Mouse (Mus musculus) left cerebral cortex, adult 6 months (tissue): ENCODE data around the gene Ggt5. TPM values are rescaled to one million over a fixed set of nuclear protein-coding genes. Genes with fewer than 3 reads are reported as not detected.

ENCODE experiments used
- long read RNA-seq, 2 experiments: library from polyadenylated mRNA; unstranded; transcript quantifications; one replicate each; pipeline ENCODE4 v2.0.0; 2019 to 2020
- polyA plus RNA-seq: library from polyadenylated mRNA; unstranded; fragments of <200 nt; fragmentation: Nextera tagmentation; gene quantifications from 2 replicates; pipeline ENCODE4 v1.2.3, GENCODE M21; 2021

Gene Ggt5
- 0.75 and 1.3 TPM in 2 replicates for polyA plus RNA-seq
- long read RNA-seq, experiment 1, full-length matches to known transcripts: 3 of 6 reads
- long read RNA-seq, experiment 1, partial matches to known transcripts: 1 of 6 reads
- long read RNA-seq, experiment 1, other reads (novel, unspliced or antisense): 2 of 6 reads
- long read RNA-seq, experiment 2, partial matches to known transcripts: 0 of 1 reads
- long read RNA-seq, experiment 2, other reads (novel, unspliced or antisense): 1 of 1 reads

GRCm38 (mm10) chr10:75589129-75589528 lies at the start of gene Ggt5:
Gene Ggt5, plus strand, starts transcription at chr10:75589340.

DNA sequence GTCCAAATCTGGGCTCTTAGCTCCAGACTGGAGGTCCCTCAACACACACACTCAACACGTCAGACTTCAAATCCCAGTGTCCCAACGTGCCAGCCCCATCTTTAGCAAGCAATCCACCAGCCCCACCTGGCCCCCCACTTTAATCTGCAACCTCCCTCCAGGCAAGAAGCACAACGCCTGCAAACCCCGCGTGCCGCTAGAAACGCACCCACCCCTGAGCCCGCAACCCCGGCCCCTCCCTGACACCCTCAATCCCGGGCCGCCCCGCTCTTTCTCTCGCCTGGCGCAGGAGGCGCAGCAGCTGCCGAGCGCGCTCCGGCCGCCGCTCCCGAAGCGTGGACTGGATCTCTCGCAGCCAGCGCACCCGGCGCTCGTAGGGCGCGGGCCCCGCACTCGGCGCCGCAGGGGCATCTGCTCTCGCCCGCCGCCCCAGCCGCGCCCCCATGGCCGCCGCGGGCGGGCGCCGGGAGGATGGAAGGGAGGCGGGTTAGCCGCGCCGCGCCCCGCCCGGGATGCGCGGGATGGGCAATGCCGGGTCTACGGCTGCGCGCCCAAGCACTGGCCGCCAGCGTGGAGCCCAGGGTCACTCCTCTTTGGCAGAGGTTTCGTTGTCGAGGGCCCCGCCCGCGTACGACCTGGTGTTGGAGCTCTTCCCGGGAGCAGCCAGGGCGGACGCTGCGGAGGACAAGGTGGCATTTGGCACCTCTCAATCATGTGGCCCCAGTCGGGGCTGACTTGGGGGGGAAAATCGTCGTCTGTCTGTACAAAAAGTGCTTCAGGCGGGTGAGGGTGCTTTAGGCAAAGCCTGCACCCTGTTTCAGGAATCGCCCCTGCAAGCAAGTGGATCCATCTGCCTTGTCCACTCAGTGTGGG lies 29.2 kb upstream of the Ggt5 start, which contains the start of gene Lrrc75b:
Gene Lrrc75b, minus strand, starts transcription at position 655 of the 873 bp plus-strand sequence.

DNA sequence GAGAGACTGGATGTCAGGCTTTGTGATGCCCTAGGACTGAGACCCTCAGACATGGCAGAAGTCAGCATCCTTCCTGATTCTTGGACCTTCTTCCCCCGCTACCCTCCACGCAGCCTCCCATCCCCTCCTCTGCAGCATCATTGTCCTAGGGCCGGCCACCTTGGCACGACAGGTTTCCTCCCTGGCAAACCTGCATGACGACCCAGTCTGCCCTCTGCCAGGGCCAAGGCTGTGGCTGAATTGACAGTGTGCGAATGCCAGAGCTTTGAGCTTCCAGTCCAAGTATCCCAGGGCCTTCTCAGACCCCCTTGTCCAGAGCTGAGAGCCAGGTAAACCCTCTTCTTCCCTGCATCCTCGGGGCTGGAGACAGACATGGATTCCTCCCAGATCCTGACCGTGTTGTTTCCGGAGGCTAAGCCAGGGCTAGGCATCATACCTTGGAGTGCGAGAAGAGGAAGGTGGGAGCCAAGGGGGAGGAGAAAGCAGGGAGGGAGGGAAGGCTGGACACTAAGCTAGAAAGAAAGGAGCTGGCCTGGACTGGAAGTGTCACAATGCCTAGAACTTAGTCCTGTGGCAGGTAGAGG lies 28.0 kb upstream of the Ggt5 start, which contains the start of gene Ggt1:
Gene Ggt1, plus strand, starts transcription at position 534 of the 584 bp plus-strand sequence.

GRCm38 (mm10) chr10:75643741-75644343 lies 54.7 kb downstream of the Ggt5 start, which contains the start of gene Susd2:
Gene Susd2, minus strand, starts transcription at chr10:75644008.

Other genes starting within 250 kb of the Ggt5 start
- 0.28 and 0.29 TPM in 2 replicates for gene Upb1, start 188.2 kb upstream of the Ggt5 start, polyA plus RNA-seq
- 82.8 and 119 TPM in 2 replicates for gene Snrpd3, start 71.8 kb upstream of the Ggt5 start, polyA plus RNA-seq
- gene Gucd1, start 71.4 kb upstream of the Ggt5 start, polyA plus RNA-seq: 5.3 and 7.4 TPM in 2 replicates
- 1.9 and 3.4 TPM in 2 replicates for gene Lrrc75b, start 29.0 kb upstream of the Ggt5 start, polyA plus RNA-seq
- gene Ggt1, start 27.7 kb upstream of the Ggt5 start, polyA plus RNA-seq: 1.1 and 1.2 TPM in 2 replicates
- gene Susd2, start 54.7 kb downstream of the Ggt5 start, polyA plus RNA-seq: 4.3 and 4.5 TPM in 2 replicates
- gene Cabin1, start 175.0 kb downstream of the Ggt5 start, polyA plus RNA-seq: 18.0 and 21.6 TPM in 2 replicates
- gene Ddt, start 184.1 kb downstream of the Ggt5 start, polyA plus RNA-seq: 192 and 230 TPM in 2 replicates
- gene Gm20441, start 191.6 kb downstream of the Ggt5 start, polyA plus RNA-seq: not detected in 2 replicates
- gene Gstt3, start 192.1 kb downstream of the Ggt5 start, polyA plus RNA-seq: 8.3 and 10.4 TPM in 2 replicates
- 44.3 and 47.6 TPM in 2 replicates for gene Gstt1, start 209.2 kb downstream of the Ggt5 start, polyA plus RNA-seq
- gene Gstt4, start 233.2 kb downstream of the Ggt5 start, polyA plus RNA-seq: not detected in 2 replicates
- 5.7 and 6.3 TPM in 2 replicates for gene Gstt2, start 248.1 kb downstream of the Ggt5 start, polyA plus RNA-seq